Mouse (Mus musculus) forebrain, embryonic 14.5 days (tissue): ENCODE measurements around the gene Sec14l3. TPM values are rescaled to one million over a fixed set of nuclear protein-coding genes. Genes with fewer than 3 reads are reported as not detected.

Experiments
- ATAC-seq: fragments of 200-750 bp; cut with Nextera tagmentation; 2 replicates; pipeline ENCODE4 v1.8.0; 2017; ENCODE audit warnings: mild to moderate bottlenecking, moderate library complexity
- DNase-seq: peaks from one replicate; pipeline ENCODE4 v3.0.0-alpha.2; 2015; ENCODE audit warnings: low spot score
- H3K27ac ChIP-seq: fragments of 300-500 bp; sonication (generic); 2 replicates; pipeline ENCODE4 v1.5.1; 2014; ENCODE audit warnings: low read depth, mild to moderate bottlenecking, control low read depth, low read length, moderate library complexity
- H3K27me3 ChIP-seq: fragments of 300-500 bp; sonication (generic); replicated peaks from 2 replicates; pipeline ENCODE4 v1.6.1; 2014; ENCODE audit warnings: low read length, control low read depth, mixed read lengths; ENCODE audit not compliant: control insufficient read depth, insufficient read depth
- H3K36me3 ChIP-seq: fragments of 300-500 bp; sonication (generic); 2 replicates; pipeline ENCODE4 v1.6.1; 2014; ENCODE audit warnings: low read length, control low read depth; ENCODE audit not compliant: control insufficient read depth, insufficient read depth
- H3K4me1 ChIP-seq: fragments of 300-500 bp; sonication (generic); 2 replicates; pipeline ENCODE4 v1.6.1; 2014; ENCODE audit warnings: antibody characterized with exemption, low read length, control low read depth; ENCODE audit not compliant: control insufficient read depth, insufficient read depth
- H3K4me2 ChIP-seq: fragments of 300-500 bp; sonication (generic); 2 replicates; pipeline ENCODE4 v1.6.1; 2014; ENCODE audit warnings: mild to moderate bottlenecking, control low read depth, low read length
- H3K4me3 ChIP-seq: fragments of 300-500 bp; sonication (generic); 2 replicates; pipeline ENCODE4 v1.5.1; 2014; ENCODE audit warnings: low read depth, low read length, control low read depth
- H3K9ac ChIP-seq: fragments of 300-500 bp; sonication (generic); 2 replicates; pipeline ENCODE4 v1.6.1; 2014; ENCODE audit warnings: mild to moderate bottlenecking, low read length, control low read depth, moderate library complexity
- H3K9me3 ChIP-seq: fragments of 300-500 bp; sonication (generic); replicated peaks from 2 replicates; pipeline ENCODE4 v1.6.1; 2016; ENCODE audit warnings: low read length, control low read depth, mixed read lengths; ENCODE audit not compliant: control insufficient read depth
- WGBS: fragments of 180-500 bp; shearing (Covaris S2); extraction: QIAGEN DNeasy Blood & Tissue Kit; methylation state at CpG from one replicate; pipeline ENCODE4 v1.1.7; 2014; 5-methylcytosine and 5-hydroxymethylcytosine counted together
- polyA plus RNA-seq: library from polyadenylated mRNA; unstranded; fragments of >200 nt; fragmentation: Nextera tagmentation; extraction: Ambion mirVana; gene quantifications from 2 replicates; pipeline ENCODE4 v1.2.1, GENCODE M21; 2014

Sec14l3 gene
- polyA plus RNA-seq, 1 experiment from 2014 or later, result 0.52 TPM

DNA sequence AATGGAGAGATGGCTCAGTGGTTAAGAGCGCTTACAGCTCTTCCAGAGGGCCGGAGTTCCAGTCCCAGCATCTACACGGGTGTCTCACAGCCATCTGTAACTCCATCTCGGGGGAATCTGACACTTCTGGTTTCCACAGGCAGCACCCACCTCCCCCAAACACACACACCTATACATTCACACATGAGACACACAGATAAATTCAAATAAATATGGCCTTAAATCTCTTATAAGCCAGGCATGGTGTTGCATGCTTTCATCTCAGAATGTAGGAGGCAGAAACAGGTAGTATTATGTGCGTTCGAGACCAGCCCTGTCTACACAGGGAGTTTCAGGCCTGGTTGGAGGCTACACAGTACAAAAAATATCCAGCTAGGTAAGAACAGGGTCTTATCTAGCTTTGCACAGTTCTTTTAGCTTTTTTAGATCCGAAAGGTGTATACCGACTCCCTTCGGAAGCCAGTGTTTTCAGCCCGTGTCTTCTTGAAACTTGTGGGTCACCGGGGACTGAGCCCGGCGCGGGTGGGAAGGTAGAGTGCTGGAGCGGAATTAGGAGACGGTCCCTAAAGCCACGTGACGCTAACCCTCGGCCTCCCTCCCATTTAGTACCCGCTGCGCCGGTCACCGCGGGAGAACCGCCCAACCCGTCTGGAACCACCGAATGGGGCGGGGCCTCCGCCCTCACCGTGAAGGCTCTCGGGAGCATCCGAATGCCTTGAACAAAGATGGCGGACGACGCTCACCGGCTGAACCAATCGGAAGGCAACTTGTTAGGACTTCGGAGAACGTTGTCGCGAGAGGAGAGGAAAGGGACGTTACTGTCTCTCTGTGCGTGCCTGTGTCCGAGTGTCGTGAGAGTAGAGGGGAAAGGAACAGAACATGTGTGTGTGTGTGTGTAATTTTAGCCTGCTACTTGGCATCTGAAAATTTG is 31.7 kb downstream of the Sec14l3 start:
- Histone ChIP-seq H3K27ac (peak overlapping the region; percentile 87), H3K36me3 (0 out of 2 replicates have a peak, but pooled peaks cover 3% of the 10 kb centered on the region), H3K4me1 (peaks cover 17% of the 10 kb centered on the region), H3K4me3 (peak overlapping the region; percentile 47), H3K9me3 (no peaks in the 10 kb centered on the region), H3K4me2 (peak overlapping the region; percentile 83), H3K27me3 (no peaks in the 10 kb centered on the region), H3K9ac (peak overlapping the region; percentile 86)
- WGBS, result 3% methylated on average over 45 of the region's 45 CpGs
- DNase-seq (peak; percentile 99), ATAC-seq (peak; percentile 95)

DNA sequence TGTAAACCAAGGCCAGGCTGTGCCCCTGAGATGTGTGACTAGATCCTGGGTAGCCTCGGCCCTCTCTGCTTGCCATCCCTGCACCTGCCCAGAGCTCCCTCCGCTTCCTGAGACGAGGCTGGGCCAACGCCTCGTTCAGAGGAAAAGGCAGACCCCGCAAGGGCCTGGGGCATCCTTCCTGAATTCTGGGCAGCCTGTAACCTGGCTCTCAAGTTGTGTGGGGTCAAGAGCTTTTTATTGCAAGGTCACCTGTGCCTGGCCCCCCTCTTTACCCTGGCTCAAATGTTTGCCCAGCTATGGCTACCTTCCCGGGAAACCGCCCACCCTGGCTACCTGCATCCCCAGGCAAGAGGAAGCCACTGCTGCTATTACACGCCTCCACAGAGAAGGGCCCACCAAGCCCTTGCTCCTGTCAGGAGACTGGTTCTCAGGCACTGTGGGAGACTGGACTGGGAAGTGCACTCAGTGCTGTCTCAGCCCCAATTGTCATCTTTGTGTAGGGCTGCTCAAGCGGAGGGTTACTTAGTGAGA is 32.5 kb downstream of the Sec14l3 start:
- 23% methylated on average over 10 of the region's 10 CpGs for WGBS

GRCm38 (mm10) chr11:4098120-4098519 is 33.5 kb downstream of the Sec14l3 start:
- no peak for DNase-seq
- Histone ChIP-seq H3K36me3 (no peaks in the 10 kb centered on the region), H3K27ac (no peak overlapping the region), H3K27me3 (no peaks in the 10 kb centered on the region), H3K4me3 (no peak overlapping the region), H3K9ac (no peak overlapping the region; the same call in 1 of the 2 replicates), H3K4me1 (peaks cover 17% of the 10 kb centered on the region), H3K4me2 (no peak overlapping the region), H3K9me3 (no peaks in the 10 kb centered on the region)
- 60% methylated on average over 8 of the region's 8 CpGs for WGBS
- no peak for ATAC-seq

More for the DNA sequence above, 32.5 kb downstream of the Sec14l3 start:
- Histone ChIP-seq H3K4me1 (peaks cover 17% of the 10 kb centered on the region), H3K9me3 (no peaks in the 10 kb centered on the region), H3K4me3 (peak overlapping the region; percentile 47), H3K36me3 (no peaks in the 10 kb centered on the region), H3K27me3 (no peaks in the 10 kb centered on the region), H3K9ac (peak overlapping the region; percentile 86), H3K27ac (peak overlapping the region; percentile 87), H3K4me2 (peak overlapping the region; percentile 83)
- DNase-seq, result no peak
- ATAC-seq, result peak; percentile 47

- Histone ChIP-seq H3K9ac (peak overlapping the region; percentile 5; the same call in 1 of the 2 replicates), H3K4me2 (no peak overlapping the region), H3K27ac (no peak overlapping the region), H3K36me3 (no peaks in the 10 kb centered on the region), H3K27me3 (no peaks in the 10 kb centered on the region), H3K4me1 (peaks cover 17% of the 10 kb centered on the region), H3K9me3 (no peaks in the 10 kb centered on the region), H3K4me3 (no peak overlapping the region)
- ATAC-seq (no peak), DNase-seq (no peak)
- WGBS, result 66% methylated on average over 7 of the region's 7 CpGs
Measured at GRCm38 (mm10) chr11:4098816-4099215, 34.2 kb downstream of the Sec14l3 start.

GRCm38 (mm10) chr11:4099447-4099846 is 34.8 kb downstream of the Sec14l3 start:
- H3K36me3 ChIP-seq, result no peaks in the 10 kb centered on the region
- 57% methylated on average over 3 of the region's 3 CpGs for WGBS
- ATAC-seq (no peak), DNase-seq (no peak)
- no peaks in the 10 kb centered on the region for H3K27me3 ChIP-seq
- no peak overlapping the region for H3K4me2 ChIP-seq
- H3K9me3 ChIP-seq, result no peaks in the 10 kb centered on the region
- peaks cover 17% of the 10 kb centered on the region for H3K4me1 ChIP-seq
- no peak overlapping the region for H3K27ac ChIP-seq
- H3K9ac ChIP-seq, result no peak overlapping the region
- no peak overlapping the region for H3K4me3 ChIP-seq

GRCm38 (mm10) chr11:4101851-4102250 is 37.2 kb downstream of the Sec14l3 start:
- no peak overlapping the region for H3K9ac ChIP-seq
- WGBS, result 87% methylated on average over 5 of the region's 5 CpGs
- no peak overlapping the region for H3K4me2 ChIP-seq
- H3K4me1 ChIP-seq, result peaks cover 6% of the 10 kb centered on the region
- H3K27ac ChIP-seq, result no peak overlapping the region
- no peak overlapping the region for H3K4me3 ChIP-seq
- ATAC-seq (no peak), DNase-seq (no peak)
- no peaks in the 10 kb centered on the region for H3K9me3 ChIP-seq
- no peaks in the 10 kb centered on the region for H3K36me3 ChIP-seq
- H3K27me3 ChIP-seq, result no peaks in the 10 kb centered on the region

GRCm38 (mm10) chr11:4103522-4103921 is 38.9 kb downstream of the Sec14l3 start:
- H3K36me3 ChIP-seq, result no peaks in the 10 kb centered on the region
- no peak for ATAC-seq

DNA sequence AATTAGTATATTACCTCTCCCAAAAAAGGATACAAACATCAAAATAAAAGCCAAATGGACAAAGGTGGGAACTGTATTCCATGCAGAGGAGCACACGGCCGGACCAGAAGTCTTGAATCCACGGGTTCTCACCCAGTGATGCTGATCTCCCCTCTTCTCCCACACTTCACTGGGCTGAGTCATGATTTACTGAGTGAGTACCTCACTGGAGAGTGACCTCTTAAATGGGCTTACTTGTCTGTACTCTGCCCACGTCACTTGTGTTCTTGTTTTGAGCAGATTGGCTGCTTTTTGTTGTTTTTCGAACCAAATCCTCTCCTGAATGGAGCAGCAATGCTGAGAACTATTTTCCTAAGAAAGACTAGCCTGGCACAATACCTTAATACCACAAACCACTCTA is 40.3 kb downstream of the Sec14l3 start:
- Histone ChIP-seq H3K9me3 (no peaks in the 10 kb centered on the region), H3K27me3 (no peaks in the 10 kb centered on the region), H3K9ac (no peak overlapping the region), H3K4me2 (no peak overlapping the region), H3K4me1 (no peaks in the 10 kb centered on the region), H3K27ac (no peak overlapping the region), H3K36me3 (no peaks in the 10 kb centered on the region), H3K4me3 (no peak overlapping the region)
- DNase-seq (no peak), ATAC-seq (no peak)
- 80% methylated on average over 5 of the region's 5 CpGs for WGBS

More at GRCm38 (mm10) chr11:4103522-4103921, 38.9 kb downstream of the Sec14l3 start:
- H3K9me3 ChIP-seq, result no peaks in the 10 kb centered on the region
- H3K4me1 ChIP-seq, result no peaks in the 10 kb centered on the region
- H3K4me3 ChIP-seq, result no peak overlapping the region
- H3K9ac ChIP-seq, result no peak overlapping the region
- no peak for DNase-seq
- no peak overlapping the region for H3K27ac ChIP-seq
- H3K4me2 ChIP-seq, result no peak overlapping the region
- 90% methylated on average over 14 of the region's 14 CpGs for WGBS
- no peaks in the 10 kb centered on the region for H3K27me3 ChIP-seq

- H3K9ac ChIP-seq, result no peak overlapping the region
- no peak overlapping the region for H3K27ac ChIP-seq
- no peak overlapping the region for H3K4me3 ChIP-seq
- H3K36me3 ChIP-seq, result no peaks in the 10 kb centered on the region
- H3K27me3 ChIP-seq, result no peaks in the 10 kb centered on the region
- H3K4me1 ChIP-seq, result no peaks in the 10 kb centered on the region
- no peak for ATAC-seq
- H3K9me3 ChIP-seq, result no peaks in the 10 kb centered on the region
- no peak for DNase-seq
- H3K4me2 ChIP-seq, result no peak overlapping the region
- 75% methylated on average over 6 of the region's 6 CpGs for WGBS
Measured at GRCm38 (mm10) chr11:4105444-4105843, 40.8 kb downstream of the Sec14l3 start.
